Mouse (Mus musculus) ES-Bruce4 (cell line): ENCODE data around the gene Acrbp. TPM values are rescaled to one million over a fixed set of nuclear protein-coding genes. Genes with fewer than 3 reads are reported as not detected.

Source experiments
- H3K27ac ChIP-seq: 2 replicates; pipeline ENCODE4 v1.5.1; 2012; ENCODE audit warnings: low read length, inconsistent platforms; ENCODE audit not compliant: insufficient read depth
- H3K27me3 ChIP-seq: 2 replicates; pipeline ENCODE4 v1.6.1; 2012; ENCODE audit warnings: mild to moderate bottlenecking, low read length, inconsistent platforms; ENCODE audit not compliant: control insufficient read depth, poor library complexity, insufficient read depth, severe bottlenecking
- H3K36me3 ChIP-seq: 2 replicates; pipeline ENCODE4 v1.6.1; 2012; ENCODE audit warnings: inconsistent platforms, mild to moderate bottlenecking, low read length, moderate library complexity; ENCODE audit not compliant: control insufficient read depth, poor library complexity, insufficient read depth, severe bottlenecking
- H3K4me1 ChIP-seq: one replicate; pipeline ENCODE4 v1.8.1; 2011; ENCODE audit warnings: low read length; ENCODE audit not compliant: control insufficient read depth, insufficient read depth
- H3K4me3 ChIP-seq: 2 replicates; pipeline ENCODE4 v1.5.1; 2011; ENCODE audit warnings: low read depth, mild to moderate bottlenecking, low read length
- H3K9ac ChIP-seq: 2 replicates; pipeline ENCODE4 v1.6.1; 2012; ENCODE audit warnings: low read depth, mild to moderate bottlenecking, inconsistent platforms; ENCODE audit not compliant: poor library complexity, severe bottlenecking
- H3K9me3 ChIP-seq: replicated peaks from 2 replicates; pipeline ENCODE4 v1.6.1; 2012; ENCODE audit warnings: mild to moderate bottlenecking, low read length, inconsistent platforms; ENCODE audit not compliant: control insufficient read depth, poor library complexity, insufficient read depth, severe bottlenecking
- CTCF ChIP-seq: IDR thresholded peaks from one replicate; pipeline ENCODE4 v1.8.1; 2011; ENCODE audit warnings: low read depth, low read length
- EP300 ChIP-seq: IDR thresholded peaks from 2 replicates; pipeline ENCODE4 v1.6.1; 2011; ENCODE audit warnings: low read depth, low read length; ENCODE audit not compliant: insufficient read depth
- POLR2A ChIP-seq: IDR thresholded peaks from one replicate; pipeline ENCODE4 v1.8.1; 2011; ENCODE audit warnings: low read length; ENCODE audit not compliant: insufficient read depth
- polyA plus RNA-seq: library from polyadenylated mRNA; stranded (reverse); fragments of >200 nt; gene quantifications from 2 replicates; pipeline ENCODE4 v1.2.4, GENCODE M21; 2011; ENCODE audit warnings: low read depth; ENCODE audit not compliant: missing spikeins, insufficient read depth, insufficient read length

Gene Acrbp
- polyA plus RNA-seq, 1 experiment = 25.3 TPM

DNA sequence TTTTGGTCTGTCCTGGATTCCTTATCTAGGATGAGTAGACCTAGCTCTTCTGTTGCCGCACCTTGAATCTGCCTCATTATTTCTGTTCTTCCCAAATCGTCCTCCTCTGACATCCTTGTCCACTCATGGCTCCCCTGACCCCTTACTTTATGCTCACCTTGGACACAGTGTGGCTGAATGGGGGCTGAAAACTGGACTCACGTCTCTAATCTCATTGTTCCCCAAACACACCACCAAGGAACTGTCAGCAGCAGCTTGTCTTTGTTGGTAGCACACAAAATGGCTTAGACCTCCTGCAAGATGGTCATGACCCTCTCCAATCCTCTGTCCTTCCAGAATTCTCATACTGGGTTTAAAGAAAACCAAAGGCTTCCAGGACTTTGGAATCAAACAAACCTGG lies 38.4 kb downstream of the Acrbp start:
- Histone ChIP-seq H3K9me3 (no peaks in the 10 kb centered on the region), H3K4me3 (no peak overlapping the region), H3K27me3 (no peaks in the 10 kb centered on the region), H3K27ac (no peak overlapping the region), H3K9ac (no peak overlapping the region), H3K4me1 (peaks cover 2% of the 10 kb centered on the region), H3K36me3 (no peaks in the 10 kb centered on the region)
- TF ChIP-seq CTCF = no peak
- TF ChIP-seq POLR2A = no peak
- no peak for TF ChIP-seq EP300

DNA sequence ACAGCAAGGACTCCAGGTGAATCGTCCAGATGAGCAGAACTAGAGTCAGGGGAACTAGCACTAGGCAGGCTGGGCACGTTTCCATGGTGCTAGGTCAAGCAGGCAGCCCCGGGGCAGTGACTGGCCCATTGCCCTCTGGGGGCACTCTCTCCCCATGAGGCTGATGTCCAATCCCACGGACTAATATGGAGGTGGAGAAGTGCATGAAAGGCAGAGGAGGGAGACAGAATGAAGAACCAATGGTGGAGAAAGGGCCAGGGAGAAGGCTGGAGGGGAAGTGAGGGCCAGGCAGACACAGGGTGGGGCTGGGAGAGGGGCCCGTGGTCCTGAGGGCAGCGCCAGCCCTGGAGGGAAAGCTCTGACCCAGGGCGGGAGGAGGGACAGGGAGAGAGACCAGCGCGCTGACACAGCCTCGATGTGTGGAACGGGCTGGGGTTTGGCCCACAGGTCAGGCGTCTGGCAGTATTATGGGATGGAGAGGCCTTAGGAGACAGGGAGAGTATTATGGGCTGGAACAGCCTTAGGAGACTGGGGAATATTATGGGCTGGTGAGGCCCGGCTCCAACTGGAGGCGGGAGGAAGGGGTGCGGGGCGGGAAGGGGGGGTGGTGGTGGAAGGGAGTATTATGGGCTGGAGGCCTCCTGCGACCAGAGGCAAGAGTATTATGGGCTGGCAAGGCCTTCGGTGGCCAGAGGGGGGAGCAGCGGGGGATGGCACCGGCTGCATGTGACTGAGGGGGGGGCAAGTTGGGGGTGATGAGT lies 39.3 kb downstream of the Acrbp start:
- H3K4me3 ChIP-seq = peak overlapping the region; percentile 9
- peak overlapping the region; percentile 78 for H3K27ac ChIP-seq
- no peaks in the 10 kb centered on the region for H3K27me3 ChIP-seq
- TF ChIP-seq POLR2A = no peak
- peak; percentile 3 for TF ChIP-seq CTCF
- 0 out of 2 replicates have a peak, but pooled peaks have one; percentile 23 for TF ChIP-seq EP300
- H3K9me3 ChIP-seq = no peaks in the 10 kb centered on the region
- H3K36me3 ChIP-seq = no peaks in the 10 kb centered on the region
- H3K9ac ChIP-seq = peak overlapping the region; percentile 87
- peaks cover 2% of the 10 kb centered on the region for H3K4me1 ChIP-seq

DNA sequence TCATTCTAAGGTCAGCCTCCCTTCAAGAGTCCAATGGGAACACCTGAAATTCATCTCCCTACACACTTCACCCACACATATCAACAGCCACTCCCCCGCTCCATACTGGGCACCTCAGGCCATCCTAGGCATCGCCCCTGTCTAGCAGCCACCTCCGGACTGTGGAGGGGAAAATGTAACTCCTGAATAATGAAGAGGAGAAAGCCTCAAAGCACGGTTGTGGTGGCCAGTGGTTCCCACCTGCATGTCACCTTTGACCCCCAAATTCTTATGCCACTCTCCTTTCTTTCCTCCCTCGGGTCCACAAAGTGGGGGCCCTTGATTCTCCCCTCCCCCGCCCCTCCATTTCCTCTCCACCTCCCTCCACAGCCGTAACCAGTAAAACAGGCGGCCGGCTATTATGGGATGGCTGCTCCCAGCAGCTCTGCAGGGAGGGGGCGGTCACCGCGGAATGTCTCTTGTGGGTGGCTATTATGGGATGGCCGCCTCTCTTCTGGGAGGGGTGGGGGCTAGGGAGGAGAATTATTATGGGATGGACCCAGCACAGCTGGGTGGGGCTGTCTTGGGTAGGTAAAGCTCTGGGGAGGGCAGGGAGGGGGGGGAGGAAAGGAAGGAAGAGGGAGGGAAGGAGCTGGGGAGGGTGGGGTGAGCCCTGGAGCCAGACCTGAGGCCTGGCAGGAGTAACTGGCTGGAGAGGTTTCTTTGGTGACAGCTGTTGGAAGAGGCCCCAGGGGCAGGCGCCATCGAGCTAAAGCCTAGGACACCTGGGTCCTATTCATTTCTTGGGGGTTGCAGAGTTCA lies 40.2 kb downstream of the Acrbp start:
- Histone ChIP-seq H3K4me1 (peaks cover 2% of the 10 kb centered on the region), H3K36me3 (no peaks in the 10 kb centered on the region), H3K27me3 (no peaks in the 10 kb centered on the region), H3K27ac (peak overlapping the region; percentile 96), H3K4me3 (peak overlapping the region; percentile 54), H3K9me3 (no peaks in the 10 kb centered on the region), H3K9ac (peak overlapping the region; percentile 87)
- TF ChIP-seq POLR2A (peak; percentile 15), CTCF (no peak), EP300 (peak; percentile 40; the same call in 1 of the 2 replicates)

DNA sequence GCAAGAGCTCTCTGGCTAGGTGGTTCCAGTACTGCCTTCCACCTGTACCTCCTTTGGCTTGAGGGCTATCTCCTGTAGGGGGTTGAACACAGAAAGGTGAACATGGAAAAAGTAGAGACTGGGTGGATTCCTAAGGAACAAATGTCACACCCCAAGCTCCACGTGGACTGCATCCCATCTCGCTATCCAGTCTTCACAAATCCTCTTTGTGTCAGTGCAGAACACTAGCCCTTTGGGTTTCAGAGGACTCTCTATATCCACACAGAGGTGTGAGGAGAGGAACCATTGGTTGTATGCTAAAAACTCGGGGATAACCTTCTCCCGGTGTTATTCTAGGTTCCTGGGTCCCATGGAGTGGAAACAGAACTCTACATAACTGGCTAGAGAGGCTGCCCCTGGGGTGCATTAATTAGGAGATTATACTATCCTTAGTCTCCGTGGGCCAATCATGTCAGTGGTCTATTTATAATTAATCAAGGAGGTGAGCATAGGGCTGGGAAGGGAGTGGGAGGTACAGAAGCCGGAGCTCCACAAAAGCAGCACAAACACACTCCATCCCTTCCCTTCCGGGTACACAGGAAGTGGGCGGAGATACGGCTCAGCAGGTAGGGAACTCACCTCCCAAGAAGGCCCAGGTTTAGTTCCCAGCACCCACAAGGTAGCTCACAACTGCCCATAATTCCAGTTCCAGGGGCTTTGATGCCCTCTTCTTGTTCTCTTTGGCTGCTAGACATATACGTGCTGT lies 41.0 kb downstream of the Acrbp start:
- Histone ChIP-seq H3K4me1 (peaks cover 2% of the 10 kb centered on the region), H3K27me3 (no peaks in the 10 kb centered on the region), H3K9me3 (no peaks in the 10 kb centered on the region), H3K9ac (peak overlapping the region; percentile 87), H3K36me3 (no peaks in the 10 kb centered on the region), H3K27ac (peak overlapping the region; percentile 93), H3K4me3 (peak overlapping the region; percentile 43)
- peak; percentile 63 for TF ChIP-seq POLR2A
- peak; percentile 74; the same call in 1 of the 2 replicates for TF ChIP-seq EP300
- TF ChIP-seq CTCF = no peak

DNA sequence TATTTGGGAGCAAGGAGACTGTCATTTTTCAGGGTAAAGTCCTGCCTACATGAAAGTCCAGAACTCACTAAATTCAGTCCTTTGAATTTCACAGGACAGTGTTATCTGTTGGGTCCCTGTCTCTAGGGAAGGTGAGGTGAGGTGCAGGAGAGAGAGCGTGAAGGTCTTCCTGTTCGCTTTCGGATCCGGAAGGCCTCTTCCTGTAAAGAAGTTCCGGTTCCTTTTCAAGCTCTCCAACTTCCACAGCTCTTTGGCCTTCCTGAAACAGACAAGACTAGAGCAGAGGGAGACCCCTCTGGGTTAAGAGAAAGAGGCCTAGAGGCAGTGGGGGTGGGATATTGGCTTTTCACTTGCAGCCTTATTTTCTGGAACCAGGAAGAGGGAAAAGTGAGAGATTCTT lies 42.9 kb downstream of the Acrbp start:
- Histone ChIP-seq H3K4me1 (peaks cover 2% of the 10 kb centered on the region), H3K27ac (peak overlapping the region; percentile 93), H3K9ac (peak overlapping the region; percentile 40; the same call in 1 of the 2 replicates), H3K4me3 (no peak overlapping the region), H3K9me3 (no peaks in the 10 kb centered on the region), H3K36me3 (no peaks in the 10 kb centered on the region), H3K27me3 (no peaks in the 10 kb centered on the region)
- no peak for TF ChIP-seq POLR2A
- TF ChIP-seq EP300 = no peak
- TF ChIP-seq CTCF = no peak
